Mouse (Mus musculus) induced T-regulatory cell, adult 2 months (primary cell): ENCODE measurements at regions not wholly inside any gene's neighbourhood (a gene's known extent, or its start where the extent isn't known, plus 50 kb on each side); places are given as distances from the start of the nearest gene placed in this dataset.
A peak's percentile ranks its signal among the peaks of the same experiment; 100 is the strongest.

Source experiments
- DNase-seq: peaks from one replicate; pipeline ENCODE4 v3.0.0-alpha.2; 2012; ENCODE audit warnings: low read depth

DNA sequence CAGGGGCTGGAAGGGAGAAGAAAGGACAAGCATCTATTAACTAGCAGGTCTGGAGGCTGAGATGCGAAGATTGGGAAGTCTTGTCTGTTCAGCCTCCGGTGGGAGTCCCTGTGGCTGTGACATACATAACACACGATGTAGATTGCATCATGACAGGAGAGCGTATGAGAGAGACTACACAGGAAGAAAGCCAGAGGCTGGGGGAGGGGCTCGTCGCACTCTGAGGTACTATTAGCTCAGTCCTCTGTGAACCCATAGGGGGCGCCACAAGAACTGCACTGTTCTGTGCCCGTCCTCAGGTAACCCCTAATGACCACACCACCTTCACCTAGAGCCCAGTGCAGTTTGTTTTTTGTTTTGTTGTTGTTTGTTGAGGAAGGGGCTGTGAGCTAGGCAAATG is 102.7 kb upstream of the Arid2 start:
- DNase-seq = peak; percentile 4

GRCm38 (mm10) chr15:96185429-96185828 is 101.9 kb upstream of the Arid2 start:
- DNase-seq = no peak

- DNase-seq = no peak
These were observed 101.4 kb upstream of the Arid2 start for GRCm38 (mm10) chr15:96185901-96186300.

DNA sequence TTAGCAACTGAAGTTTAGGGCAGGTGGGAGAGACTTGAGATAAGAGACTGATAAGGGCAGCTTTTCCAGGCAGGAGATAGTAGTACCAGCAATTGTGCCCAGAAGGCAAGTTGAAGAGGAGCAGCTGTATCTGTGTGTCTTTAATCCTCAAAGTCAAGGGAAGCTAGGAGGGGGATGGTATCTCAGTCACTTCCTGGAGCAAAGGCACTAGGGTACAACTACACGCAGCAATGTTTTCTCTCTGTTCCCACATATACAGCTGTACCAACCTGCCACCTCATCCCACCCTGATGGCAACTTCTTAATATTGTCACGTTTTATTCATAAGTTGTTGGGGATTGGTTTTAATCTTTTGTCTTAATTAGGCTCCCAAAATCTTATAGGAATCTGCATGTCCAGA is 97.8 kb upstream of the Arid2 start:
- DNase-seq = no peak

GRCm38 (mm10) chr15:96197413-96197812 is 89.9 kb upstream of the Arid2 start:
- peak; percentile 3 for DNase-seq

GRCm38 (mm10) chr15:96197932-96198331 is 89.4 kb upstream of the Arid2 start:
- no peak for DNase-seq

GRCm38 (mm10) chr15:96201273-96201672 is 86.0 kb upstream of the Arid2 start:
- no peak for DNase-seq

DNA sequence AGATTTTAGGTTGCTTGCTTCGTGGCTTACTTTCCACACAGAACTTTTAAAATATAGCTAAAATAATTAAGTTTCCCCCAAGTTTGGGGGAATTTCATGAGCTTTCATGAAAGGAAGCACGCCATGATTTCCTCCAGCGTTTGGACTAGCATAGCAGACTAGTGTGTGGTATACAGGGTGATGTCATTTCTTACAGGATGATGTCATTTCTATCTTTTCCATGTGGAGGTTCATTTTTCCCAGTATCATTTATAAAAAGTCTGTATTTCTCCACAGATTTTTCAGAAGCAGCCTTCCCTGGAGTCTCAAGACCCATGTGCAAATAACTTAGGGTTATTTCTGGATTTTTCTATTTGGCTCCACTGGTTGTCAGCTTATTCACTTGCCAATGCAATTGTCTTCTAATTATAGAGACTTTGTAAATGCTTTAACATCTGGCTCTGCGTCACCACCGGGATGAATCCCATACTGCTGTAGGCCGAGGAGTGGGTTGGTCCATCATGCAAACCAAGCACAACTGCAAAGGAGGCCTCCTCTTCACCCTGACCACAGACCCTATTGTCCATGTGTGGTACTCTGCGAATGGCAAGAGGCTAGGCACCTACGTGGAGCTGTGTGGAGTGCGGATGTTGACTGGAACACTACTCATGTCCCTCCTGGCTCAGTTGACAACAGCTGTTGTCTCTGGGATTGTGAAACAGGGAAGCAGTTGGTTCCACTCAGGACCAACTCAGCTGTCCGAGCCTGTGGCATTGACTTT is 85.4 kb upstream of the Arid2 start:
- no peak for DNase-seq

- no peak for DNase-seq
These were observed 83.1 kb upstream of the Arid2 start for GRCm38 (mm10) chr15:96204187-96204586.

- no peak for DNase-seq
These were observed 82.7 kb upstream of the Arid2 start for GRCm38 (mm10) chr15:96204623-96205022.

GRCm38 (mm10) chr15:96210721-96211400 is 76.5 kb upstream of the Arid2 start:
- no peak for DNase-seq

DNA sequence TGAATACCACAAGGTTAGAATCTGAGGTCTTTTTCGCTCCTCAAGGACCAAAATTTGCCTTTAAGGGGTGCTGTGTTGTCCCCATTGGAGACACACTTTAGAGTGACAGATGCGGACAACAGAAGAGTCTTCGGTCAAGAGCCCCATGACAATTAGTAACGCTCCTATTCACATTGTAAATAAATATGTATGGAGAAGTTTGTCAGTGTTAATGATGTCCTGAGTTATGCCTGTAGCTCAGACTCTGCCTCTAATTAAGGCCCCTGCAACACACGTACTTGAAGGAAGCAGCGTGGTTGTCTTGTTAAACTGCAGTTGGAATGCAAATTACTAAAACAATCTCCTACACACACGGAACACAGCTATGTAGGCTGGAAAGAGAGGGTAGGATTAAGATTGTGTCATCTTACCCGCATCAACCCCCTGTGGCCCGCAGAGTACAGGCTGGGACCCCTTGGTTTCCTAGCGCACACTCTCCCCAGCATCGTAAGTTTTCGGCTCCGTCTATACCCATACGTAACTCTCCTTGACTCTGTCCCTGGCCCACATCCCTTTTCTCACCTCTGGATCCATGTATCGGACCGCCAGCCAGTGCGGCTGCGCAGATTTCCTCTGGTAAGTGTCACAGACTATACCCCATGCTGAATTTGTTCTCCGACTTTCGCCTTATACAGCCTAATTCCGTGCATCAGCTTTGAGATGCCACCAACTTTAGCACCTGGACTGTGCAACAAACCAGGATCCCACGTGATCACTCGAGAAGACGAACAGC is 73.6 kb upstream of the Arid2 start:
- no peak for DNase-seq

GRCm38 (mm10) chr15:96217896-96218295 is 69.4 kb upstream of the Arid2 start:
- DNase-seq = no peak

DNA sequence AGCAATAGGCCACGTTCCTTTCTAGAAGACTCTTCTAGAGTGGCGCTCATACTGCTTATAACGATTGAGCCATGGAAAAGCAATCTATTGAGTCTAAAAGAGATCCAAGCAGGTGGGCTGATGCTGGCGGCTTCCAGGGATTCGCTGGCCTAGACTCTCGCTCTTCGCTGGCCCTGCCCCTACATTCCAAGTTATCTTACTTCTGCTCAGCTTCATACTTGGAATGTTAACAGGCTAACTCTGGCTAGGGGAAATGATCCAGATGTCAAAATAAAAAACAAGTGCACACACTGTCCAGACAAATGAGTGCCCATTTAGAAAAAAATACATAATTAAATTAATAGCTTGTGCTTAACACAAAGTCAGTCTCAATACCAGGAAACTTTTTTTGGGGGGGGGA is 67.6 kb upstream of the Arid2 start:
- no peak for DNase-seq

DNA sequence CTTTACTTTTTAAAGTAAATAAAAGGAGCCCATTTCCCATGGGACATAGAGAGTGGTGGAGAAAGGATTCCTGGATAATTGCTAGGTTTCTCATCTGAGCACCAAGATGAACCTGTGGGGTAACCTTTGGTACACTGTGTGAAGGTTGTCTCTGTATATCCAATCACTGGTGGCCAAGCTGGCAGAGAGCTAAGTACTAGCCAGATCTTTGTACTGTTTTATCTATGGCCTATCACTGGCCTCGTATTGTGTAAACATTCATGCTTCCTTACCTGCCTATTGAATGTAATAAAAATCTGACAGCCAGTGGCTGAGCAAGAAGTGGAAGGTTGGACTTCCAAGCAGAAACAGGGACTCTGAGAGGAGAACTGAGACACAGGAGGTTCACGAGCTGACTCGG is 55.3 kb upstream of the Arid2 start:
- DNase-seq = no peak

GRCm38 (mm10) chr15:96233113-96233512 is 54.2 kb upstream of the Arid2 start:
- no peak for DNase-seq

DNA sequence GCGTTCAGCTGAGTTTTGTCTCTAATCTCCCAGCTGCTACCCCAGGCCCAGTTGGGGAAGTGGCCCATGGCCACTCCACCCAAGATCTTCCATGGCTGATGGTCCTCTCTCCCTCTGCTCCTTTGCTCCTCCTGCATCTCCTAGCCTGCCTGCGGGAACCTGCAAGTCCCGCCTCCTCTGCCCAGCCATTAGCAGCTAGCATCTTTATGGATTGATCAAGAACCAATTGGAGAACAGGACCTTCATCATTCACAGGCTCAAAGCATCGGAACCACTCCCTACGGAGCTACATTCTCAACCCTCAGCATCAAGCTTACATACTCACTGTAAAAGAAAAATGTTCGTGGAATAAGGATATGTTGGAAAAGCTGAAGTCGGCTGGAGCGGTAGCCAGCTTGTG is 52.5 kb upstream of the Arid2 start:
- DNase-seq = no peak
